Mouse (Mus musculus): Measurements from ENCODE around the gene Gsg1l. TPM values are rescaled to one million over a fixed set of nuclear protein-coding genes. Genes with fewer than 3 reads are reported as not detected.
A peak's percentile ranks its signal among the peaks of the same experiment; 100 is the strongest.

The Gsg1l gene
- polyA plus RNA-seq, 1 experiment = not detected

- H3K4me1 ChIP-seq (ENCODE audit: control insufficient read depth, insufficient read depth, insufficient read length, low read length) = no peaks in the 10 kb centered on the region
- H3K27ac ChIP-seq (replicated peaks; ENCODE audit: low read depth, low read length) = no peak overlapping the region
- H3K4me3 ChIP-seq (ENCODE audit: insufficient read depth, low read depth, low read length) = no peak overlapping the region
Measured at GRCm38 (mm10) chr7:126088155-126088554, 5.9 kb upstream of the Gsg1l start.

GRCm38 (mm10) chr7:126087602-126088001, 5.4 kb upstream of the Gsg1l start:
- Histone ChIP-seq H3K4me3 (ENCODE audit: insufficient read depth, low read depth, low read length) (no peak overlapping the region), H3K4me1 (ENCODE audit: control insufficient read depth, insufficient read depth, insufficient read length, low read length) (0 out of 2 replicates have a peak, but pooled peaks cover under 1% of the 10 kb centered on the region), H3K27ac (replicated peaks; ENCODE audit: low read depth, low read length) (no peak overlapping the region)

GRCm38 (mm10) chr7:126086321-126086741, 4.1 kb upstream of the Gsg1l start:
- Histone ChIP-seq H3K4me1 (ENCODE audit: control insufficient read depth, insufficient read depth, insufficient read length, low read length) (0 out of 2 replicates have a peak, but pooled peaks cover 3% of the 10 kb centered on the region), H3K27ac (replicated peaks; ENCODE audit: low read depth, low read length) (no peak overlapping the region), H3K4me3 (ENCODE audit: insufficient read depth, low read depth, low read length) (no peak overlapping the region)

GRCm38 (mm10) chr7:126085154-126085553, 2.9 kb upstream of the Gsg1l start:
- no peak overlapping the region for H3K4me3 ChIP-seq (ENCODE audit: insufficient read depth, low read depth, low read length)
- no peak overlapping the region for H3K27ac ChIP-seq (replicated peaks; ENCODE audit: low read depth, low read length)
- H3K4me1 ChIP-seq (ENCODE audit: control insufficient read depth, insufficient read depth, insufficient read length, low read length) = 0 out of 2 replicates have a peak, but pooled peaks cover 3% of the 10 kb centered on the region

GRCm38 (mm10) chr7:126083980-126084348, 1.8 kb upstream of the Gsg1l start:
- Histone ChIP-seq H3K4me1 (ENCODE audit: control insufficient read depth, insufficient read depth, insufficient read length, low read length) (0 out of 2 replicates have a peak, but pooled peaks cover 3% of the 10 kb centered on the region), H3K27ac (replicated peaks; ENCODE audit: low read depth, low read length) (no peak overlapping the region), H3K4me3 (ENCODE audit: insufficient read depth, low read depth, low read length) (no peak overlapping the region)

- Histone ChIP-seq H3K4me3 (ENCODE audit: insufficient read depth, low read depth, low read length) (no peak overlapping the region), H3K27ac (replicated peaks; ENCODE audit: low read depth, low read length) (no peak overlapping the region), H3K4me1 (ENCODE audit: control insufficient read depth, insufficient read depth, insufficient read length, low read length) (0 out of 2 replicates have a peak, but pooled peaks cover 3% of the 10 kb centered on the region)
Measured at GRCm38 (mm10) chr7:126083341-126083979, 1.2 kb upstream of the Gsg1l start.

- no peak overlapping the region for H3K27ac ChIP-seq (replicated peaks; ENCODE audit: low read depth, low read length)
- peak overlapping the region; percentile 37 for H3K4me3 ChIP-seq (ENCODE audit: insufficient read depth, low read depth, low read length)
- 0 out of 2 replicates have a peak, but pooled peaks cover 3% of the 10 kb centered on the region for H3K4me1 ChIP-seq (ENCODE audit: control insufficient read depth, insufficient read depth, insufficient read length, low read length)
Measured at GRCm38 (mm10) chr7:126081727-126082285, 405 bp downstream of the Gsg1l start.

GRCm38 (mm10) chr7:126080949-126081654, 1.1 kb downstream of the Gsg1l start:
- Histone ChIP-seq H3K4me1 (ENCODE audit: control insufficient read depth, insufficient read depth, insufficient read length, low read length) (0 out of 2 replicates have a peak, but pooled peaks cover 3% of the 10 kb centered on the region), H3K4me3 (ENCODE audit: insufficient read depth, low read depth, low read length) (peak overlapping the region; percentile 37)

GRCm38 (mm10) chr7:126076935-126077334, 5.3 kb downstream of the Gsg1l start:
- no peaks in the 10 kb centered on the region for H3K4me1 ChIP-seq (ENCODE audit: control insufficient read depth, insufficient read depth, insufficient read length, low read length)
- no peak overlapping the region for H3K27ac ChIP-seq (replicated peaks; ENCODE audit: low read depth, low read length)
- H3K4me3 ChIP-seq (ENCODE audit: insufficient read depth, low read depth, low read length) = no peak overlapping the region

More at GRCm38 (mm10) chr7:126080949-126081654, 1.1 kb downstream of the Gsg1l start:
- no peak overlapping the region for H3K27ac ChIP-seq (replicated peaks; ENCODE audit: low read depth, low read length)

- Histone ChIP-seq H3K4me1 (ENCODE audit: control insufficient read depth, insufficient read depth, insufficient read length, low read length) (no peaks in the 10 kb centered on the region), H3K27ac (replicated peaks; ENCODE audit: low read depth, low read length) (no peak overlapping the region), H3K4me3 (ENCODE audit: insufficient read depth, low read depth, low read length) (no peak overlapping the region)
Measured at GRCm38 (mm10) chr7:126075058-126075457, 7.2 kb downstream of the Gsg1l start.

- H3K4me3 ChIP-seq (ENCODE audit: insufficient read depth, low read depth, low read length) = no peak overlapping the region
- no peak overlapping the region for H3K27ac ChIP-seq (replicated peaks; ENCODE audit: low read depth, low read length)
- no peaks in the 10 kb centered on the region for H3K4me1 ChIP-seq (ENCODE audit: control insufficient read depth, insufficient read depth, insufficient read length, low read length)
Measured at GRCm38 (mm10) chr7:126070321-126070720, 11.9 kb downstream of the Gsg1l start.

GRCm38 (mm10) chr7:126066777-126067176, 15.4 kb downstream of the Gsg1l start:
- Histone ChIP-seq H3K4me3 (ENCODE audit: insufficient read depth, low read depth, low read length) (no peak overlapping the region), H3K27ac (replicated peaks; ENCODE audit: low read depth, low read length) (no peak overlapping the region), H3K4me1 (ENCODE audit: control insufficient read depth, insufficient read depth, insufficient read length, low read length) (no peaks in the 10 kb centered on the region)

- H3K4me3 ChIP-seq (ENCODE audit: insufficient read depth, low read depth, low read length) = no peak overlapping the region
- no peaks in the 10 kb centered on the region for H3K4me1 ChIP-seq (ENCODE audit: control insufficient read depth, insufficient read depth, insufficient read length, low read length)
- no peak overlapping the region for H3K27ac ChIP-seq (replicated peaks; ENCODE audit: low read depth, low read length)
Measured at GRCm38 (mm10) chr7:126065243-126065876, 16.9 kb downstream of the Gsg1l start.

GRCm38 (mm10) chr7:126062228-126062627, 20.0 kb downstream of the Gsg1l start:
- no peak overlapping the region for H3K4me3 ChIP-seq (ENCODE audit: insufficient read depth, low read depth, low read length)
- H3K27ac ChIP-seq (replicated peaks; ENCODE audit: low read depth, low read length) = no peak overlapping the region
- no peaks in the 10 kb centered on the region for H3K4me1 ChIP-seq (ENCODE audit: control insufficient read depth, insufficient read depth, insufficient read length, low read length)

- Histone ChIP-seq H3K4me1 (ENCODE audit: control insufficient read depth, insufficient read depth, insufficient read length, low read length) (no peaks in the 10 kb centered on the region), H3K4me3 (ENCODE audit: insufficient read depth, low read depth, low read length) (no peak overlapping the region), H3K27ac (replicated peaks; ENCODE audit: low read depth, low read length) (no peak overlapping the region)
Measured at GRCm38 (mm10) chr7:126058918-126059317, 23.3 kb downstream of the Gsg1l start.
